Mouse (Mus musculus) ES-E14 (cell line): ENCODE measurements around the gene Hs6st3. TPM values are rescaled to one million over a fixed set of nuclear protein-coding genes. Genes with fewer than 3 reads are reported as not detected.

Experiments
- DNase-seq: peaks from one replicate; pipeline ENCODE4 v3.0.0-alpha.2; 2013; ENCODE audit warnings: low read depth, low spot score
- H3K27ac ChIP-seq: 2 replicates; pipeline ENCODE4 v1.5.1; 2012; ENCODE audit warnings: low read depth, mild to moderate bottlenecking, low read length, moderate library complexity, mixed read lengths; ENCODE audit not compliant: poor library complexity, insufficient read depth, severe bottlenecking
- H3K36me3 ChIP-seq: 2 replicates; pipeline ENCODE4 v1.6.1; 2012; ENCODE audit warnings: mild to moderate bottlenecking, low read length, moderate library complexity, mixed read lengths; ENCODE audit not compliant: control insufficient read depth, poor library complexity, insufficient read depth, severe bottlenecking
- H3K4me1 ChIP-seq, 2 experiments: fragments of 150-350 bp in 1 of 2; sonication (generic) in 1 of 2; 2 replicates each; pipeline ENCODE4 v1.6.1; 2012; ENCODE audit warnings: low read length in 2 of 2, mild to moderate bottlenecking in 1 of 2, mixed read lengths in 1 of 2; ENCODE audit not compliant: control insufficient read depth in 2 of 2, insufficient read depth in 2 of 2, poor library complexity in 1 of 2
- H3K4me3 ChIP-seq, 2 experiments: fragments of 150-350 bp in 1 of 2; sonication (generic) in 1 of 2; 2 replicates each; pipeline ENCODE4 v1.5.1; 2012; ENCODE audit warnings: low read length in 2 of 2, low read depth in 1 of 2, mild to moderate bottlenecking in 1 of 2, mixed read lengths in 1 of 2; ENCODE audit not compliant: insufficient read depth in 1 of 2, poor library complexity in 1 of 2, severe bottlenecking in 1 of 2
- H3K9ac ChIP-seq: 2 replicates; pipeline ENCODE4 v1.6.1; 2012; ENCODE audit warnings: low read depth, mild to moderate bottlenecking, low read length, mixed read lengths; ENCODE audit not compliant: poor library complexity, insufficient read depth, severe bottlenecking
- H3K9me3 ChIP-seq: fragments of 150-350 bp; sonication (generic); 2 replicates; pipeline ENCODE4 v1.6.1; 2012; ENCODE audit warnings: low read depth, mild to moderate bottlenecking, low read length; ENCODE audit not compliant: control insufficient read depth, insufficient read depth
- CHD2 ChIP-seq: IDR thresholded peaks from 2 replicates; pipeline ENCODE4 v1.6.1; 2014; ENCODE audit warnings: mild to moderate bottlenecking, low read depth, low read length, inconsistent platforms
- HCFC1 ChIP-seq: IDR thresholded peaks from 2 replicates; pipeline ENCODE4 v1.6.1; 2012; ENCODE audit warnings: low read length, inconsistent platforms, borderline replicate concordance; ENCODE audit not compliant: insufficient read depth
- MAFK ChIP-seq: IDR thresholded peaks from 2 replicates; pipeline ENCODE4 v1.6.1; 2014; ENCODE audit warnings: mild to moderate bottlenecking, low read depth, low read length, inconsistent platforms; ENCODE audit not compliant: insufficient read depth
- ZC3H11A ChIP-seq: IDR thresholded peaks from 2 replicates; pipeline ENCODE4 v1.6.1; 2012; ENCODE audit warnings: low read depth, mild to moderate bottlenecking, inconsistent platforms, low read length, borderline replicate concordance
- ZNF384 ChIP-seq: IDR thresholded peaks from 2 replicates; pipeline ENCODE4 v1.6.1; 2012; ENCODE audit warnings: low read depth, low read length, inconsistent platforms
- in situ Hi-C, 2 experiments: fragments of 600-800 bp; cut with MboI; formaldehyde crosslinking; loops; one replicate each; pipeline ENCODE4 v1.15.1; 2025; ENCODE audit warnings: low sequenced_read_pairs in 2 of 2, inconsistent platforms in 1 of 2; ENCODE audit not compliant: unreplicated experiment in 2 of 2
- total RNA-seq: library from RNA; depleted of rRNA; stranded (reverse); fragments of 300-350 nt; gene quantifications from 2 replicates; pipeline ENCODE4 v1.2.3, GENCODE M21; 2012

The Hs6st3 gene
- total RNA-seq, 1 experiment: 0.62 TPM

DNA sequence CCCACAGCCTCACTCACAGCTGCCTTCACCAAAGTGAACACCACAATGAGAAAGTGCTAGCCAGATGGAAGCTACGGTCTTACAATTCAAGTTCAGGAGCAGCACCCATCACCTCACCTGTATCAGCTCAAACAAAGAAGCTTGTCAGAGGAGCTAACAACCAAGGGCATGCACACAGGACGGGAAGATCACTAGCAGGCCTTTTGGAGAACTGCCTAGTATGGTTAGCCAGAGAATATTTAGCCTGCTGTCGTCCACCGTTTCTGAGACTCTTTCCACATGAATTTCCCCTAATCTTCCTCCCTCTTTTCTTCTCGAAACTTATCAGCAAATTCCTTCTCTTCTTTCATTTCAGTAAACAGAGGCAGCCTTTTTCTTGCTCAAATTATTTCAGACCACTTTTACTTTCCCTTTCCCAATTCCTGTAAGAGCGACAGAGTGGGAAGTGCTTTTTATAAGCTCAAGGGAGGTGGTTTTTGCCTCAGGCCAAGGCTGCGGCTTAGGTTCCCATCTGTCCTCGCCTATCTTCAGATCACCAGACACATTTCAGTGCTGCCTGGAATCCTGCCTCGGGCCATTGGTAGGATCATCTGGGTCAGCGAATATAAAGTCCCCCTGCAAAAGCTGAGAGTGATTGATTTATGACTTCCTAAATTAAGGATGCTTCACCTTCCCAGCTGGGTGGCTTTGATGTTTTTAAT is 757.8 kb downstream of the Hs6st3 start:
- Histone ChIP-seq H3K27ac (no peak overlapping the region), H3K4me3 (no peak overlapping the region), H3K4me1 (no peaks in the 10 kb centered on the region), H3K36me3 (no peaks in the 10 kb centered on the region), H3K9me3 (no peaks in the 10 kb centered on the region), H3K9ac (no peak overlapping the region)
- DNase-seq: peak; percentile 15
- TF ChIP-seq ZNF384 (no peak), MAFK (no peak), ZC3H11A (no peak), HCFC1 (no peak), CHD2 (no peak)
- in situ Hi-C loops: no loop called here

- in situ Hi-C loops: no loop called here
- Histone ChIP-seq H3K4me3 (no peak overlapping the region), H3K27ac (no peak overlapping the region), H3K36me3 (no peaks in the 10 kb centered on the region), H3K9ac (no peak overlapping the region), H3K4me1 (no peaks in the 10 kb centered on the region), H3K9me3 (no peaks in the 10 kb centered on the region)
- DNase-seq: no peak
- TF ChIP-seq ZC3H11A (no peak), MAFK (no peak), HCFC1 (no peak), CHD2 (no peak), ZNF384 (no peak)
Observed at GRCm38 (mm10) chr14:119902486-119902885, 764.3 kb downstream of the Hs6st3 start.

DNA sequence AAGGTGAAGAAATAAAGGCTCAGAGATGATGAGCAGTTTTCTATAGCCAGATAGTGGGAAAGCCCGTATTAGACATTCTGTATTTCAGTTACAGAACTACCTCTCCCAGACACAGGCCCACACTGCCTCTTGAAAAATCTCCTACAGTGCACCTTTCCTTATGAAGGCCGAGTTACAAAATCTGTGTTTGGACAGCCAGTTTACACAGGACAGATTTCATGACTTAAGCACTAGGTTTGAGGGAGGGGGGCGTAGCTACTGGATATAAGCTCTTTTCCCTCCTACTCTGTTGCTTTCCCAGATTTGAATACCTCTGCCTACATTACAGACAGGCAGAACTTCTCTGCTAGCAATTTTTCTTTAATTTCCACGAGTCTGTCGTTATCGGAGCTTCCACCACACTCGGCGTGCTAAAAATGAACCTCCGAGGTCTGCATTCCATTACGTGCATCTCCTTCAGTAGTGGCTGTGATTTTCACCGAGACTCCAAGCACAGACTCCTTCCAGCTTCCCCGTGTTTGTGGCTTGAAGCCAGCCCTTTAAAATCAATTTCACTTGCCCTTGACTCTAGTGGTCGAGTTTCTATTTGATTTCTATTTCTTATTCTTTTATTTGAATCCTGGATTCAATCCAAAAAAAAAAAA is 770.0 kb downstream of the Hs6st3 start:
- H3K27ac ChIP-seq: no peak overlapping the region
- no peaks in the 10 kb centered on the region for H3K4me1 ChIP-seq
- in situ Hi-C loops: no loop called here
- no peaks in the 10 kb centered on the region for H3K9me3 ChIP-seq
- no peaks in the 10 kb centered on the region for H3K36me3 ChIP-seq
- H3K9ac ChIP-seq: no peak overlapping the region
- no peak for DNase-seq
- TF ChIP-seq ZC3H11A: no peak
- no peak for TF ChIP-seq MAFK
- TF ChIP-seq CHD2: no peak
- no peak for TF ChIP-seq HCFC1
- no peak for TF ChIP-seq ZNF384
- no peak overlapping the region for H3K4me3 ChIP-seq

GRCm38 (mm10) chr14:119914508-119914907 is 776.4 kb downstream of the Hs6st3 start:
- H3K27ac ChIP-seq: no peak overlapping the region
- no peak overlapping the region for H3K4me3 ChIP-seq
- DNase-seq: no peak
- no peaks in the 10 kb centered on the region for H3K36me3 ChIP-seq
- no peaks in the 10 kb centered on the region for H3K9me3 ChIP-seq
- H3K4me1 ChIP-seq: no peaks in the 10 kb centered on the region
- TF ChIP-seq ZNF384 (no peak), CHD2 (no peak), HCFC1 (no peak), ZC3H11A (no peak), MAFK (no peak)
- in situ Hi-C loops: no loop called here
- no peak overlapping the region for H3K9ac ChIP-seq
